Mouse (Mus musculus) limb, embryonic 15.5 days (tissue): Measurements from ENCODE around the gene Phpt1. TPM values are rescaled to one million over a fixed set of nuclear protein-coding genes. Genes with fewer than 3 reads are reported as not detected.

ENCODE experiments used
- ATAC-seq: fragments of 200-750 bp; cut with Nextera tagmentation; 2 replicates; pipeline ENCODE4 v1.8.0; 2017; ENCODE audit warnings: low read depth, moderate TSS enrichment; ENCODE audit not compliant: insufficient number of reproducible peaks, low FRiP score, low TSS enrichment
- H3K27ac ChIP-seq: fragments of 300-500 bp; sonication (generic); 2 replicates; pipeline ENCODE4 v1.5.1; 2015; ENCODE audit warnings: moderate library complexity, mild to moderate bottlenecking, inconsistent platforms
- H3K27me3 ChIP-seq: fragments of 300-500 bp; sonication (generic); 2 replicates; pipeline ENCODE4 v1.6.1; 2015; ENCODE audit warnings: inconsistent platforms
- H3K36me3 ChIP-seq: fragments of 300-500 bp; sonication (generic); 2 replicates; pipeline ENCODE4 v1.6.1; 2015; ENCODE audit warnings: inconsistent platforms
- H3K4me1 ChIP-seq: fragments of 300-500 bp; sonication (generic); 2 replicates; pipeline ENCODE4 v1.6.1; 2015; ENCODE audit warnings: inconsistent platforms
- H3K4me2 ChIP-seq: fragments of 300-500 bp; sonication (generic); 2 replicates; pipeline ENCODE4 v1.6.1; 2015; ENCODE audit warnings: mild to moderate bottlenecking, inconsistent platforms
- H3K4me3 ChIP-seq: fragments of 300-500 bp; sonication (generic); 2 replicates; pipeline ENCODE4 v1.5.1; 2015; ENCODE audit warnings: mild to moderate bottlenecking, inconsistent platforms
- H3K9ac ChIP-seq: fragments of 300-500 bp; sonication (generic); 2 replicates; pipeline ENCODE4 v1.6.1; 2015; ENCODE audit warnings: inconsistent platforms
- H3K9me3 ChIP-seq: fragments of 300-500 bp; sonication (generic); 2 replicates; pipeline ENCODE4 v1.6.1; 2016; ENCODE audit warnings: inconsistent platforms
- WGBS: fragments of 180-500 bp; shearing (Covaris S2); methylation state at CpG from one replicate; pipeline ENCODE4 v1.1.7; 2015; 5-methylcytosine and 5-hydroxymethylcytosine counted together
- polyA plus RNA-seq: library from polyadenylated mRNA; unstranded; fragments of >200 nt; fragmentation: Nextera tagmentation; extraction: Ambion mirVana; gene quantifications from 2 replicates; pipeline ENCODE4 v1.2.1, GENCODE M21; 2015

Gene Phpt1
- polyA plus RNA-seq, 1 experiment from 2014 or later: 139 TPM

GRCm38 (mm10) chr2:25598749-25599148 is 23.7 kb upstream of the Phpt1 start:
- no peak for ATAC-seq
- 89% methylated on average over 1 of the region's 1 CpGs for WGBS

GRCm38 (mm10) chr2:25596765-25597510 is 21.9 kb upstream of the Phpt1 start:
- Histone ChIP-seq H3K4me3 (no peak overlapping the region), H3K4me2 (no peak overlapping the region), H3K9me3 (no peaks in the 10 kb centered on the region), H3K9ac (no peak overlapping the region), H3K27me3 (no peaks in the 10 kb centered on the region), H3K27ac (no peak overlapping the region), H3K36me3 (peaks cover 94% of the 10 kb centered on the region), H3K4me1 (no peaks in the 10 kb centered on the region)
- ATAC-seq: no peak; the same call in 1 of the 2 replicates
- WGBS: 93% methylated on average over 5 of the region's 5 CpGs

More at GRCm38 (mm10) chr2:25598749-25599148, 23.7 kb upstream of the Phpt1 start:
- Histone ChIP-seq H3K27ac (no peak overlapping the region), H3K9ac (no peak overlapping the region), H3K4me2 (no peak overlapping the region), H3K27me3 (no peaks in the 10 kb centered on the region), H3K36me3 (peaks cover 85% of the 10 kb centered on the region), H3K4me1 (no peaks in the 10 kb centered on the region), H3K4me3 (no peak overlapping the region), H3K9me3 (no peaks in the 10 kb centered on the region)

GRCm38 (mm10) chr2:25591863-25592262 is 16.8 kb upstream of the Phpt1 start:
- Histone ChIP-seq H3K4me1 (no peaks in the 10 kb centered on the region), H3K9me3 (no peaks in the 10 kb centered on the region), H3K27me3 (no peaks in the 10 kb centered on the region), H3K4me3 (no peak overlapping the region), H3K27ac (no peak overlapping the region), H3K9ac (no peak overlapping the region), H3K36me3 (peaks cover 93% of the 10 kb centered on the region), H3K4me2 (no peak overlapping the region)
- 87% methylated on average over 2 of the region's 2 CpGs for WGBS
- no peak for ATAC-seq

GRCm38 (mm10) chr2:25588227-25588907 is 13.3 kb upstream of the Phpt1 start:
- Histone ChIP-seq H3K4me2 (no peak overlapping the region), H3K4me3 (no peak overlapping the region), H3K4me1 (peaks cover 4% of the 10 kb centered on the region; the same call in 1 of the 2 replicates), H3K36me3 (peaks cover 97% of the 10 kb centered on the region), H3K9me3 (no peaks in the 10 kb centered on the region), H3K27me3 (no peaks in the 10 kb centered on the region), H3K9ac (no peak overlapping the region), H3K27ac (no peak overlapping the region)
- WGBS: 89% methylated on average over 8 of the region's 8 CpGs
- no peak for ATAC-seq

- no peak overlapping the region for H3K27ac ChIP-seq
- H3K4me1 ChIP-seq: peaks cover 13% of the 10 kb centered on the region
- H3K4me3 ChIP-seq: no peak overlapping the region
- H3K4me2 ChIP-seq: no peak overlapping the region
- H3K27me3 ChIP-seq: no peaks in the 10 kb centered on the region
- no peak overlapping the region for H3K9ac ChIP-seq
- no peaks in the 10 kb centered on the region for H3K9me3 ChIP-seq
- 90% methylated on average over 8 of the region's 8 CpGs for WGBS
- peaks cover 93% of the 10 kb centered on the region for H3K36me3 ChIP-seq
- ATAC-seq: no peak
Observed at GRCm38 (mm10) chr2:25587290-25587689, 12.3 kb upstream of the Phpt1 start.

GRCm38 (mm10) chr2:25585601-25586000 is 10.6 kb upstream of the Phpt1 start:
- Histone ChIP-seq H3K4me2 (no peak overlapping the region), H3K9me3 (no peaks in the 10 kb centered on the region), H3K36me3 (peaks cover 76% of the 10 kb centered on the region), H3K9ac (no peak overlapping the region), H3K27ac (no peak overlapping the region), H3K4me3 (no peak overlapping the region), H3K27me3 (peaks cover 7% of the 10 kb centered on the region), H3K4me1 (peaks cover 29% of the 10 kb centered on the region)
- WGBS: 84% methylated on average over 3 of the region's 3 CpGs
- ATAC-seq: no peak

GRCm38 (mm10) chr2:25584856-25585255 is 9.8 kb upstream of the Phpt1 start:
- Histone ChIP-seq H3K27me3 (peaks cover 14% of the 10 kb centered on the region), H3K27ac (no peak overlapping the region), H3K9me3 (no peaks in the 10 kb centered on the region), H3K4me3 (no peak overlapping the region), H3K36me3 (peaks cover 68% of the 10 kb centered on the region), H3K4me2 (no peak overlapping the region), H3K9ac (no peak overlapping the region), H3K4me1 (peaks cover 36% of the 10 kb centered on the region)
- WGBS: 80% methylated on average over 4 of the region's 4 CpGs
- no peak for ATAC-seq

GRCm38 (mm10) chr2:25584152-25584551 is 9.1 kb upstream of the Phpt1 start:
- 77% methylated on average over 3 of the region's 3 CpGs for WGBS
- Histone ChIP-seq H3K9ac (no peak overlapping the region), H3K4me3 (no peak overlapping the region), H3K36me3 (peaks cover 61% of the 10 kb centered on the region), H3K27me3 (peaks cover 21% of the 10 kb centered on the region), H3K4me2 (no peak overlapping the region), H3K27ac (no peak overlapping the region), H3K4me1 (peaks cover 43% of the 10 kb centered on the region), H3K9me3 (no peaks in the 10 kb centered on the region)
- ATAC-seq: no peak

- Histone ChIP-seq H3K27ac (no peak overlapping the region), H3K27me3 (peaks cover 27% of the 10 kb centered on the region), H3K36me3 (peaks cover 57% of the 10 kb centered on the region), H3K4me3 (no peak overlapping the region), H3K4me1 (peaks cover 49% of the 10 kb centered on the region), H3K4me2 (no peak overlapping the region), H3K9ac (no peak overlapping the region), H3K9me3 (no peaks in the 10 kb centered on the region)
- 64% methylated on average over 4 of the region's 4 CpGs for WGBS
- no peak for ATAC-seq
Observed at GRCm38 (mm10) chr2:25583571-25583970, 8.5 kb upstream of the Phpt1 start.

- Histone ChIP-seq H3K4me2 (no peak overlapping the region), H3K9me3 (no peaks in the 10 kb centered on the region), H3K4me3 (no peak overlapping the region), H3K27ac (no peak overlapping the region), H3K27me3 (peaks cover 32% of the 10 kb centered on the region), H3K36me3 (peaks cover 52% of the 10 kb centered on the region), H3K9ac (no peak overlapping the region), H3K4me1 (peaks cover 54% of the 10 kb centered on the region)
- 71% methylated on average over 6 of the region's 6 CpGs for WGBS
- no peak for ATAC-seq
Observed at GRCm38 (mm10) chr2:25583120-25583481, 8.1 kb upstream of the Phpt1 start.

- Histone ChIP-seq H3K4me2 (no peak overlapping the region), H3K4me3 (no peak overlapping the region), H3K27me3 (peaks cover 37% of the 10 kb centered on the region), H3K9me3 (no peaks in the 10 kb centered on the region), H3K4me1 (peaks cover 59% of the 10 kb centered on the region), H3K27ac (0 out of 2 replicates have a peak overlapping the region, but pooled peaks have one; percentile 11), H3K36me3 (peaks cover 47% of the 10 kb centered on the region), H3K9ac (0 out of 2 replicates have a peak overlapping the region, but pooled peaks have one; percentile 10)
- ATAC-seq: no peak
- 48% methylated on average over 12 of the region's 12 CpGs for WGBS
Observed at GRCm38 (mm10) chr2:25582466-25583119, 7.6 kb upstream of the Phpt1 start.

- H3K27ac ChIP-seq: 0 out of 2 replicates have a peak overlapping the region, but pooled peaks have one; percentile 11
- peaks cover 66% of the 10 kb centered on the region for H3K4me1 ChIP-seq
- H3K4me2 ChIP-seq: peak overlapping the region; percentile 56; the same call in 1 of the 2 replicates
- no peak overlapping the region for H3K4me3 ChIP-seq
- no peak for ATAC-seq
- peaks cover 44% of the 10 kb centered on the region for H3K27me3 ChIP-seq
- H3K9ac ChIP-seq: no peak overlapping the region
- peaks cover 40% of the 10 kb centered on the region for H3K36me3 ChIP-seq
- 30% methylated on average over 6 of the region's 6 CpGs for WGBS
- H3K9me3 ChIP-seq: no peaks in the 10 kb centered on the region
Observed at GRCm38 (mm10) chr2:25581901-25582301, 6.9 kb upstream of the Phpt1 start.
